Mouse (Mus musculus) spleen, adult 2 months (tissue): ENCODE data around the gene Cacna2d3.

Source experiments
- CTCF ChIP-seq: fragments of 200-500 bp; IDR thresholded peaks from 2 replicates; pipeline ENCODE4 v1.5.1; 2011; ENCODE audit warnings: mild to moderate bottlenecking, inconsistent platforms; ENCODE audit not compliant: insufficient read depth, insufficient read length, insufficient replicate concordance; ENCODE audit errors: extremely low read depth
- POLR2A ChIP-seq: fragments of 200-500 bp; IDR thresholded peaks from 2 replicates; pipeline ENCODE4 v1.6.1; 2011; ENCODE audit warnings: low read depth, low read length, inconsistent platforms

DNA sequence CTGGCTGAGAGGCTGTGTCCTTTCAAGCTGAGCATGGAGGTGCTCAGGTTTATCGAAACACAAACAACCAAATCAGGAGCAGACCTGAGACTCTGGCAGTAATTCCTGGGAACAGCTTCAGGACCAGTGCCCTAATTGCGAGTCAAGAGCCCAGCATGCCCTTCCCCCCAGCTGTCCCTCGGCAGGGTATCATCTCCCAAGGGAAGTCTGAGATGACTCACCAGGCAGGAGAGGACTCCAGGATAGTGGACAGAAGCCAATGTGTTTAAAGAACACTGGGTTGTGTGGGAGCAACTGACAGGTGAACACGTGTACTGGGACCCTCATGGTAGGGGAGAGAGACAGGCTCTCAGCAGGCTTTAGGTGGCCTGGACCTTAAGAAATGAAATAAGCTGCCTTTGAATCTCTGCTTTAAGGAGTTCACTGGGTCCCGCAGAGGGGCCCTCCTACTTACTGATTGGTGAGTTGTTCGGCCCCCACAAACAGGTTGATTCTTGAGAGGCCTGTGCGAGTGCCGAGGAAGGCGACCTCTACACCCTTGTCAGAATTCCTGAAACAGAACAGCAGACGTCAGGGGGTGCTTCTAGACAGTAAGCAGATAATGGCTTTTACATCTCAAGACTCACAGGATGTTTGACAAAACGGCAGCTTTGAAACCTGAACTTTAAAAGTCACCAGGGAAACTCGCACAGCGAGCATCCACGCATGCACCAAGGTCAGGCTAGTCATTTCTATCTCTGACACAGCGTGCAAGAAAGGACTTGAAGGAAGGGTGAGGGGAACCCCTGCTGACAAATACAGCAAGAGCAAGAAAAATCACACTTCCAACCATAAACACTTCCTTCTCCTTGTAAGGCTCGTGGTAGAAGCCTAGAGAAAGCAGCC is 669.5 kb downstream of the Cacna2d3 start:
- TF ChIP-seq CTCF, result no peak
- TF ChIP-seq POLR2A, result no peak
